Mouse (Mus musculus) MEL (cell line): ENCODE data around the gene Tfb1m.

Experiments used
- CTCF ChIP-seq, 3 experiments: IDR thresholded peaks in 2 of 3; conservative IDR thresholded peaks in 1 of 3; 2 replicates each; pipeline ENCODE4 v1.5.1; 2011 to 2012; ENCODE audit warnings: low read length in 3 of 3, low read depth in 2 of 3, mild to moderate bottlenecking in 2 of 3, improper control_type of control experiment in 1 of 3, inconsistent platforms in 1 of 3, mixed read lengths in 1 of 3, moderate library complexity in 1 of 3; ENCODE audit not compliant: control insufficient read depth in 1 of 3, insufficient read depth in 1 of 3, poor library complexity in 1 of 3, severe bottlenecking in 1 of 3
- E2F4 ChIP-seq: IDR thresholded peaks from 2 replicates; pipeline ENCODE4 v1.6.1; 2011; ENCODE audit warnings: low read depth, low read length, improper control_type of control experiment, borderline replicate concordance
- ELF1 ChIP-seq: IDR thresholded peaks from 2 replicates; pipeline ENCODE4 v1.6.1; 2014; ENCODE audit warnings: low read depth, mild to moderate bottlenecking, inconsistent platforms, low read length, improper control_type of control experiment, moderate library complexity
- MXI1 ChIP-seq: IDR thresholded peaks from 2 replicates; pipeline ENCODE4 v1.6.1; 2011; ENCODE audit warnings: mild to moderate bottlenecking, low read depth, low read length, improper control_type of control experiment
- NRF1 ChIP-seq: IDR thresholded peaks from 2 replicates; pipeline ENCODE4 v1.6.1; 2014; ENCODE audit warnings: low read depth, mild to moderate bottlenecking, inconsistent platforms, low read length, improper control_type of control experiment, moderate library complexity; ENCODE audit not compliant: poor library complexity, insufficient read depth, severe bottlenecking
- POLR2A ChIP-seq, 2 experiments: IDR thresholded peaks; 2 replicates each; pipeline ENCODE4 v1.6.1; 2011 to 2012; ENCODE audit warnings: low read length in 2 of 2, mild to moderate bottlenecking in 2 of 2, control low read depth in 1 of 2, improper control_type of control experiment in 1 of 2, low read depth in 1 of 2, moderate library complexity in 1 of 2; ENCODE audit not compliant: control insufficient read depth in 1 of 2, insufficient read depth in 1 of 2, poor library complexity in 1 of 2

- TF ChIP-seq E2F4, result no peak
- TF ChIP-seq MXI1, result no peak
- TF ChIP-seq POLR2A (IDR thresholded peaks at IDR 0.05; ENCODE audit: control insufficient read depth in 1 of 2, insufficient read depth in 1 of 2, low read depth in 1 of 2, low read length in 2 of 2, poor library complexity in 1 of 2), result no peak
- TF ChIP-seq NRF1, result no peak
- TF ChIP-seq CTCF (IDR thresholded peaks at IDR 0.05 in 2 of 3, conservative IDR thresholded peaks at IDR 0.05 in 1 of 3; ENCODE audit: control insufficient read depth in 1 of 3, insufficient read depth in 1 of 3, low read depth in 2 of 3, low read length in 3 of 3, poor library complexity in 1 of 3, severe bottlenecking in 1 of 3), result no peak
- no peak for TF ChIP-seq ELF1
These were observed 67.2 kb downstream of the Tfb1m start for GRCm38 (mm10) chr17:3490216-3490895.
